Mouse (Mus musculus) heart, adult 2 months (tissue): ENCODE measurements around the gene Ap1s1. TPM values are rescaled to one million over a fixed set of nuclear protein-coding genes. Genes with fewer than 3 reads are reported as not detected.

Experiments
- DNase-seq, 2 experiments: peaks; one replicate each; pipeline ENCODE4 v3.0.0; 2021
- H3K27ac ChIP-seq: fragments of 200-600 bp; 2 replicates; pipeline ENCODE4 v1.8.1; 2022
- H3K27me3 ChIP-seq: fragments of 200-500 bp; 2 replicates; pipeline ENCODE4 v1.6.1; 2012; ENCODE audit warnings: mild to moderate bottlenecking, low read length, inconsistent platforms, mixed read lengths; ENCODE audit not compliant: control insufficient read depth, insufficient read depth
- H3K36me3 ChIP-seq: fragments of 200-500 bp; 2 replicates; pipeline ENCODE4 v1.6.1; 2012; ENCODE audit warnings: low read length, inconsistent platforms; ENCODE audit not compliant: control insufficient read depth, insufficient read depth
- H3K4me1 ChIP-seq: fragments of 200-500 bp; 2 replicates; pipeline ENCODE4 v1.6.1; 2011; ENCODE audit warnings: low read length; ENCODE audit not compliant: control insufficient read depth, insufficient read depth
- H3K4me3 ChIP-seq: fragments of 200-600 bp; 2 replicates; pipeline ENCODE4 v1.8.1; 2022
- H3K79me2 ChIP-seq: fragments of 200-500 bp; replicated peaks from 2 replicates; pipeline ENCODE4 v1.6.1; 2012; ENCODE audit warnings: mild to moderate bottlenecking, inconsistent platforms, low read length, moderate library complexity, mixed read lengths; ENCODE audit not compliant: control insufficient read depth, insufficient read depth
- H3K9ac ChIP-seq: fragments of 200-500 bp; 2 replicates; pipeline ENCODE4 v1.6.1; 2012; ENCODE audit warnings: low read depth, mild to moderate bottlenecking, control low read depth, inconsistent platforms, low read length, mixed read lengths
- CTCF ChIP-seq: fragments of 200-600 bp; IDR thresholded peaks from 2 replicates; pipeline ENCODE4 v1.8.1; 2022; ENCODE audit warnings: antibody characterized with exemption, mild to moderate bottlenecking, moderate library complexity
- EP300 ChIP-seq: fragments of 200-500 bp; IDR thresholded peaks from 2 replicates; pipeline ENCODE4 v1.6.1; 2011; ENCODE audit warnings: low read depth, low read length, control low read depth; ENCODE audit not compliant: insufficient read depth
- POLR2A ChIP-seq: fragments of 200-500 bp; IDR thresholded peaks from 2 replicates; pipeline ENCODE4 v1.6.1; 2011; ENCODE audit warnings: mild to moderate bottlenecking, low read depth, low read length, control low read depth; ENCODE audit not compliant: insufficient read depth
- WGBS: fragments of 180-500 bp; shearing (Covaris S2); methylation state at CpG from one replicate; pipeline ENCODE4 v1.1.7; 2018; 5-methylcytosine and 5-hydroxymethylcytosine counted together
- intact Hi-C: fragments of 180-260 bp; cut with DNase I; formaldehyde crosslinking; loops from one replicate; pipeline ENCODE4 v1.15.1; 2025
- polyA plus RNA-seq: library from polyadenylated mRNA; depleted of rRNA; stranded (reverse); fragments of >200 nt; gene quantifications from 2 replicates; pipeline ENCODE4 v1.2.3, GENCODE M21; 2012
- total RNA-seq, 2 experiments: library from RNA; stranded (reverse); gene quantifications; 2 replicates each; pipeline ENCODE4 v1.2.3; 2021

Ap1s1 gene
- total and polyA plus RNA-seq, 3 experiments = 23.4 to 36.8 (median 33.9) TPM

DNA sequence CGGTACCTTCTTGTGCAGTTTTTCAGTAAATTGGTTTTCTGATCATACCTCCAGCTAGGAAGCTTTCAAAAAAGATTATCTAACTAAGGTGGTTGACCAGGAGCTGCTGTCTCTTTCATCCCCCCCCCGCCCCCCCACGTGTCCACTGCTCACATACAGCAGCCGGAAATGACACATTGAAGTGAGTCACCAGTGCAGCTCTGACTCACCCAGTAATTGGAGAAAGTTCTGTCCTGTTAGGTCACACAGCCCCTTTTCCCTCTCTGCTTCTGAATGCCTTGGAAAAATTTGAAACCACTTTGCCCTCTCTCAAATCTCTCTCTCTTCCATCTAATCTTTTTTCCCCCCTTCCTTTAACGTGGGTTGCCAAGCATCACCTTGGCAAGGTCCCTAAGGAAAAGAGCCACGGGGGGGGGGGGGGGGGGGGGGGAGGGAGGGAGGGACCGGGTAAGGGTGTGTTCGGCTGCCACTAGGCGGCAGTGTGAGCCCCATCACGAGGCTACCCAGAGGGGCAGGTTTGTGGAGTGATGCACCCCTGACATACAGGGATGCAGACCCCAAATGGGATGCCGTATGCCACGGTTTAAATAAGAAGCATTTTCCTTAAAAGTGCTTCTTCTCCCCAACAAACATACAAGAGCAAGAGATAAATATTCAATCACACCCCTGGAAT lies 16.0 kb upstream of the Ap1s1 start:
- Histone ChIP-seq H3K4me3 (no peak overlapping the region), H3K27ac (no peak overlapping the region), H3K4me1 (no peaks in the 10 kb centered on the region), H3K36me3 (no peaks in the 10 kb centered on the region), H3K27me3 (no peaks in the 10 kb centered on the region), H3K79me2 (no peaks in the 10 kb centered on the region), H3K9ac (no peak overlapping the region)
- DNase-seq = peak; percentile 68 to 75
- TF ChIP-seq POLR2A (peak; percentile 10; the same call in 1 of the 2 replicates), EP300 (0 out of 2 replicates have a peak, but pooled peaks have one; percentile 32), CTCF (peak; percentile 69)
- intact Hi-C loops = loop anchor here (1.0 to 5.0 kb wide), 2 partner anchors 35 to 45 kb away; partner anchors contain the start of gene Vgf
- WGBS = 22% methylated on average over 11 of the region's 12 CpGs

DNA sequence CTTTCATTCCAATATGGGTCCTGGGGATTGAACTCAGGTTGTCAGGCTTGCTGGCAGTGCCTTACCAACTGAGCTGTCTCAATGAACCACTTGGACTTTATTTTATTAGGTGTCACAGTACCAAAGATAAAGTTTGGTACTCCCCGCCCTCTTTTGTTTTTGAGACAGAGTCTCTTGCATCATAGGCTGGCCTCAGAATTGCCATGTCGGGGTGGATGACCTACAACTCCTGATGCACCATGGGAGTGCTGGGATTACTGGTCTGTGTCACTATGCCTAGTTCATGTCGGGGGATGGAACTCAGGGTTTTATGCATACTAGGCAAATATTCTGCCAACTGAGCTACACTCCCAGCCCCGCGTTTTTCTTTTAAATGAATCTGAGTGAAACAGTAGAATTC lies 8.9 kb upstream of the Ap1s1 start:
- H3K9ac ChIP-seq = no peak overlapping the region
- WGBS = 79% methylated on average over 5 of the region's 5 CpGs
- no peaks in the 10 kb centered on the region for H3K4me1 ChIP-seq
- H3K4me3 ChIP-seq = no peak overlapping the region
- DNase-seq = no peak
- H3K27me3 ChIP-seq = no peaks in the 10 kb centered on the region
- no peaks in the 10 kb centered on the region for H3K36me3 ChIP-seq
- intact Hi-C loops = no loop called here
- H3K27ac ChIP-seq = no peak overlapping the region
- no peak for TF ChIP-seq EP300
- no peak for TF ChIP-seq CTCF
- TF ChIP-seq POLR2A = no peak
- H3K79me2 ChIP-seq = no peaks in the 10 kb centered on the region

DNA sequence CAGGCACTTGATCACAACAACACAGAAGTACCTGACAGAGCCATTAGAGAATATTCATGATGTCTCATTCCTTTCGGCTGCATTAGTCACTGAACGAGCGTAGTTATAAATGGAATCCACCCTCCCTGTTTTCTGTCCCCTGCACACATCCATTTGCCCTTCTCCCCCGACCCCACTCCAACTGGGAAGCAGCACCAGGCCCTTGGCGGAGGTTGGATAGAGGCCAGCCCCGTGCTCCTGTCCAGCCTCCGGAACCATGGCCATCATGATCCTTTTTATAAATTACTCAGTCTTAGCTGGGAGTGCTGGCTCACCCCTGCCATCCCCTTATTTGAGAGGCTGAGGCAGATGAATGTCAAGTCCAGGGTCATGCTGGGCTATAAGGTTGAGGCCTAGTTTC lies 8.4 kb upstream of the Ap1s1 start:
- no peak overlapping the region for H3K9ac ChIP-seq
- intact Hi-C loops = no loop called here
- H3K4me3 ChIP-seq = no peak overlapping the region
- H3K27ac ChIP-seq = no peak overlapping the region
- no peaks in the 10 kb centered on the region for H3K36me3 ChIP-seq
- TF ChIP-seq EP300 (no peak), CTCF (no peak), POLR2A (no peak)
- no peaks in the 10 kb centered on the region for H3K79me2 ChIP-seq
- 64% methylated on average over 7 of the region's 7 CpGs for WGBS
- H3K4me1 ChIP-seq = no peaks in the 10 kb centered on the region
- H3K27me3 ChIP-seq = no peaks in the 10 kb centered on the region
- no peak for DNase-seq

DNA sequence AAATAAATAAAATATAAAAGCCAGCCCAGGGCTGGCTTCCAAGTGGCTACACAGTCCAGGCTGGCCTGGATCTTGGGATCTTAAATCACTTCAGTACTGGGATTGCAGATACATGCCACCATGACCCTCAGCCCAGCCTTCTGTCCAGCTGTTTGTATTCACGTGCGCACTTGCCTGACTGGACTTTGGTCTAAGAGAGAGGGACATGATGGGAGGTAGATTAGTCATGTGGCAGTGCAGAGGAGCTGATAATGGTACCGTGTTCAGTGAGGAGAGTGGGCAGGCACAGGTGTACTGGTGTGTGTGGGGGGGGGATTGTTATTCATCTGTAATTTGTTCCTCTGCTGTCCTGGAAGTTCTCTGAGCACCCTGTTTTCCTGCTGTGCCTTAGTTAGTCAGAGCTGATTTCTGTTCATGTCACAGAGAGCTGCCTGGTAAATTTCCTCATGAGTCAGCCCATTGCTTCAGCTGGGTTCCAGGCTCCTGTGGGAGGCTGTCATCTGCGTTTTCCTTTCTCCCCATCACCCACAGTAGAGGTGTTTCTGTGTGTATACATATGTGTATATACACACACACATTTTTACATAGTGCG lies 6.1 kb upstream of the Ap1s1 start:
- WGBS = 78% methylated on average over 5 of the region's 5 CpGs
- Histone ChIP-seq H3K4me3 (no peak overlapping the region), H3K79me2 (no peaks in the 10 kb centered on the region), H3K36me3 (no peaks in the 10 kb centered on the region), H3K27me3 (no peaks in the 10 kb centered on the region), H3K27ac (no peak overlapping the region), H3K4me1 (no peaks in the 10 kb centered on the region), H3K9ac (no peak overlapping the region)
- no peak for DNase-seq
- intact Hi-C loops = no loop called here
- TF ChIP-seq EP300 (no peak), CTCF (no peak), POLR2A (no peak)

DNA sequence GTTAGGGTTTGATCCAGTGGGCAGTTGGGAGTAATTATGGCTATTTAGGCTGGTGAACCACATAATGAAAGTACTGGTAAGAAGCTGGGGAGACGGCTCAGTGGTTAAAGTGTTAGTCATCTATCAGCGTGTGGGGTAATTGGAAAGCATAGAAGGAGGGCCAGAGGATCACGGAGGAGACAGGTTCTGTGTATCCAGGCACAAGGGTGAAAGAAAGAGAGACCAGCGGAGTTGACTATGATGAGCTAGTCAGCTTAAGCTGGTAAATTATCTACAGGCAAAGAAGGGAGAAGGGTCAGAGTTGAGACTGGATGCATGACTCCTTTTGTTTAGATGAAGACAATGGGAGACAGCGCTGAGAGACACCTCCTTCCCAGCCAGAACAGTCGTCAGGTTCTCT lies 5.2 kb upstream of the Ap1s1 start:
- Histone ChIP-seq H3K79me2 (no peaks in the 10 kb centered on the region), H3K36me3 (no peaks in the 10 kb centered on the region), H3K9ac (no peak overlapping the region), H3K4me1 (peaks cover 2% of the 10 kb centered on the region), H3K27me3 (no peaks in the 10 kb centered on the region), H3K4me3 (no peak overlapping the region), H3K27ac (no peak overlapping the region)
- TF ChIP-seq EP300 (no peak), CTCF (no peak), POLR2A (no peak)
- DNase-seq = no peak
- WGBS = 63% methylated on average over 6 of the region's 6 CpGs
- intact Hi-C loops = no loop called here

DNA sequence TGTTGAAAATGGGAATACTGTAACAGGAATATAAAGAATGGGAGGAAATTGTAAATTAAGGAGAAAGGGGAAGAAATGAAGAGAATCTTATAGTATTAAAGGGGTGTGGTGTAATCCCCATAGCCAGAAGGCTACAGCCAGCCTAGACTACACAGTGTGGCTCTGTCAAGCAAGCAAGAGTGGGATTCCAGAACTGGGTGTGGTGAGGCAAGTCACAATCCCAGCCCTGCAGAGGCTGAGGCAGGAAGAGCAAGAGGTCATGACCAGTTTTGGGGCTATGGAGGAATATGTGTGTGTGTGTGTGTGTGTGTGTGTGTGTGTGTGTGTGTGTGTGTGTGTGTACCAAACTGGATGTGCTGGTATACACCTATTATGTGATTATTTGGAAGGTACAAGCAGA lies 1.1 kb upstream of the Ap1s1 start:
- Histone ChIP-seq H3K79me2 (no peaks in the 10 kb centered on the region), H3K9ac (no peak overlapping the region), H3K27ac (no peak overlapping the region), H3K27me3 (no peaks in the 10 kb centered on the region), H3K4me1 (peaks cover 3% of the 10 kb centered on the region), H3K36me3 (no peaks in the 10 kb centered on the region), H3K4me3 (no peak overlapping the region)
- intact Hi-C loops = loop anchor here (1.0 to 2.0 kb wide), 2 partner anchors 14 to 24 kb away; no protein-coding TSS in a partner anchor
- TF ChIP-seq EP300 (peak; percentile 44; the same call in 1 of the 2 replicates), POLR2A (no peak), CTCF (no peak)
- no peak for DNase-seq
